Mouse (Mus musculus) A20 (cell line): Measurements from ENCODE around the gene Tcaf1.
A peak's percentile ranks its signal among the peaks of the same experiment; 100 is the strongest.

Experiments used
- DNase-seq: peaks from one replicate; pipeline ENCODE4 v3.0.0-alpha.2; 2011; ENCODE audit warnings: low read depth, low spot score

Gene Tcaf1

DNA sequence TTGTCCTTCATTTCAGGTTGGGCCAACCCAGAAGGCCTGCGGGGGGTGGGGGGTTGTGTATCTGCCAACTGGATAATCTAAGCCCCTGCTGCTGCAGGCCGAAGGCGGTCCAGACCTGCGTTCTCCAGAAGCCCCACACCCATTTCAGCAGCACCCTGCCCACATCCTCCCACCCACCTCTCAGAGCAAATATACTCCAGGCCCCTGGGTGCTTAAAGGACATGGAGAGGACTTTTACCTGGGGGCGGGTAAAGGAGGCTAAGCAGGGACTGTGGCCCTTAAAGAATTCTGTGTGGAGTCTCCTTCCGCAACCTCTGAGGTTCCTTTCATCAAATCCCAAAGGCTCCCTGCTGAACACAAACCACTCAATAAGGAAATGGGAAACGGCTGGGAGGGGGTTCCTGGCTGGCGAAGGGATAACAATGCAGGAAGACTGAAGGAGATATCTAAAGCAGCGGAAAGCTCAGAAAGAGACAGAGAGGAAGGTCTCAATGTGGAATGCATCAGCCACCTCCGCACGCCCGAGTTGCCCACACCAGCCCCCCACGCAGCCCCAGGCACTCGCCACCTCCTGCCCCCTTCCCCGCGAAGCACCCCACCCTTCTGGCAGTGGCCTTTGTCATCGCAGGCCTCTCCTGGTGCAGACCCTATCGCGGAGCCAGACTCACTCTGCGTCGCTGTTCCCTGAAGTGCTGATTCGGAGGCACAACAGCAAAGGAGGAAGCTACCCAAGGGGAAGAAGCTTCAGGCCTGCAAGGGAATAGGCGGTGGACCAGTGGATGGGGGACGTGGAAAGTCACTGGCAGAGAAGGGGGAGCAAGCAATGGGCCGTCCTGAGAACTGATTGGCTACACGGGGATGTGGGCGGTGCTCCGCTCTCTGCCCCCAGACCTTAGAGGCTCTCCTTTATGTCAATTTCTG is at the start of gene Tcaf1:
TSS of gene Tcaf1 (minus strand) at position 798 of the 921 bp plus-strand sequence.
- no peak for DNase-seq

DNA sequence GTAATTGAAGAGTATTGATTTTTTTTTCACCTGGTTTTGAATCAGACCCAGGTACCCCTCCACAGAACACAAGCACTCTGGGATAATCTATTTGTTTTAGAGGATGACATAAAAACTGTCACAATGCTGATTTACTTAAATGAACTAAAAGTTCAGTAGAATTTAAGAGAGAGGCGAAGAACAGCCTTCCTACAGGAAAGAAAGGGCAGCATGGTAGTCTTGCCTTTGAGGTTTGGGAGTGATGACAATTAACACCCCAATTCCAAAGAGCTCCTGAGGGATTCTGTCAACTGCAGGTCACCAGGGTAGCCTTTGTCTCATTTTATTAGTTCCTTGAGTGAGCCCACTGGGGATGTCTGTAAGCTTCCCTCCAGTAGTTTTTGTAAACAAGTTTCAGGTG is 46.2 kb upstream of the Tcaf1 start, which contains the start of gene Olfr38:
TSS of gene Olfr38 (plus strand) at position 301 of the 400 bp plus-strand sequence.
- DNase-seq, result no peak

DNA sequence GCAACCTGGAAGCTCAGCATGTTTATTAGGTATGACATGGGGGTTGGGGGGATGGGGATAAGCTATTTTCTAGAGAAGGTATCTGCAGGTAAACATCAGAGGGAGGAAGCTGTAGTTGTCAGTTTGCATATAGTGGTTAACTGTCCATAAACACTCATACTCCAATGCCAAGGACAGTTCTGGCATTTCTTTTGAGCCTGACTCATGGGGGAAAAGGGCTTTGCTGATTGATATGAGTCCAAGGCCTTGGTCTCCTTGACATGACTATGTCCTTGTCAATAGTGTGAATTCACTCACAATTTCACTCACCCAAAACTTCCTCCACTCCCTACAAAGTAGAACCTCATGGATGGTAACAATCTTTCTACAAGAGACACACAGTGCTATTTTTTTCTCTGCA is 38.0 kb upstream of the Tcaf1 start:
- no peak for DNase-seq

DNA sequence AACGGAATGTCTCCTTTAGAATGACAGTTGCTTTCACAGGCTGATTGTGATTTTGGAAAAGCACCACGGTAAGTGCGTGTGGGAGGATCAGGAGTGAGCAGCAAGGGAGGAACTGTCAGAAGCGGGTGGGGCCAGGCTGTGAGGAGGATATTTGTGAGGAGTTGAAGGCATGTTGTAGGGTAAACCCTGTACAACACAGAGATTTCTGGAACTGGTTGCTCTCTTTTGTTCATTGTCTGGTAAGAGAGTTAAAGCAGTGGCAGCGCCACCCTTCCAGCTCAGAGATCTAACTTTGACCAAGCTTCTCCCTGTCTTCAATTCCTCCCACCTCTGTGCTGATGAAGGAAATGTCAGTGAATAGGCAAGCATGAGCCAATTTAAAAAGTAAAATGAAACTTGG is 32.4 kb upstream of the Tcaf1 start:
- no peak for DNase-seq

DNA sequence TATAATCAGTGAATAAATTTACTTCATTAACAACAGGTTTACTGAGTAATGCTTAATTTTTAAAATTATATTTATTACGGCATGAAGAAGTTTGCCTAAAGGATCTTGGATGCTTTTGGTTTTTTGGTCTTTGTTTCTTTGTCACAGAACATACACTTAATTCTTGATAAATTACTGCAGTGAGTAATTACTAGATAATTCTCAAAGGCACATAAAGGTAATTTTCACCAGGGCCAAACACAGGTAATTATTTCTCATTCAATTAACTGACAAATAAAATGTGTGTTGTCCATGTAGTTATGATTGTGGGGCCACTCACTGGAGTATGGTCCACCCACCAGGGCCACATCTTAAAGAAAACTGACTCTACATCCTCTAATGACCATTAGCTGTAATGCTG is 29.2 kb upstream of the Tcaf1 start, which contains the start of gene Olfr453:
TSS of gene Olfr453 (plus strand) at position 301 of the 400 bp plus-strand sequence.
- no peak for DNase-seq

DNA sequence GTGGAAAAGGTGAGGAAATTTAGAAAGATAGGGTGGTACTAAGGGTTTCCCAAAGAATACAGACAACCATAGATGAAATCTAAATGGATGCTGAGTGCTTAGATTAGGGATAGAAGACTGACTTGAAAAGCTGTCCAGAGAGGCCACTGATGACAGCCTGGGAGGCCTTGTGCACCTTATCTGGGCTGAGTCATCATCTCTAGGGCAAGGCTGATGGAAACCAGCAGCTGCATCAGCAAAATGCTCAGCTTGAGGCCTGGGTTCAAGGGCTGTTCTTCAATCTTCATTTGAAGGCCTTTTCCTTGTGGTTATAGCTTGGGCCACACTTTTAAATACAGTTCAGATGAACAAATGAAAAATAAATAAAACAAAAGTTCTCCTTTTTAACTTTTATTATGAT is 8.1 kb upstream of the Tcaf1 start:
- DNase-seq, result no peak

DNA sequence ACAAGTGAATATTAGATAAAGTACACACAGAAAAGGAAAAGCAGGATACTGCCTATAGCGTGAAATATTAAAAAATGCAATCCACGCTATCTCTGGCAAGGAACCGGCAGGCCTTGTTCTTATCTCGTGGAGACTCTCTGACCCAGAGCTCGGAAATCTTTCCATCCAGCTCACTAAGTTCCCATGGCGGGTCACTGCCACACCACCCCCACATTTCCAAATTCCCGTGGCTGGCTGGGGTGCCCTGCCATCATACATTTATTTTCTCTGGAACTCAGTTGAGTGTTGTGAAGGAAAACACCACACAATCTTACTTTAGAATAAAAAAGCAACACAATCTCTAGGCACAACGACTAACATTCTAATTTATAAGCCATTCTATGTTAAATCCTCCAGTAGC is 4.8 kb upstream of the Tcaf1 start:
- DNase-seq, result no peak

DNA sequence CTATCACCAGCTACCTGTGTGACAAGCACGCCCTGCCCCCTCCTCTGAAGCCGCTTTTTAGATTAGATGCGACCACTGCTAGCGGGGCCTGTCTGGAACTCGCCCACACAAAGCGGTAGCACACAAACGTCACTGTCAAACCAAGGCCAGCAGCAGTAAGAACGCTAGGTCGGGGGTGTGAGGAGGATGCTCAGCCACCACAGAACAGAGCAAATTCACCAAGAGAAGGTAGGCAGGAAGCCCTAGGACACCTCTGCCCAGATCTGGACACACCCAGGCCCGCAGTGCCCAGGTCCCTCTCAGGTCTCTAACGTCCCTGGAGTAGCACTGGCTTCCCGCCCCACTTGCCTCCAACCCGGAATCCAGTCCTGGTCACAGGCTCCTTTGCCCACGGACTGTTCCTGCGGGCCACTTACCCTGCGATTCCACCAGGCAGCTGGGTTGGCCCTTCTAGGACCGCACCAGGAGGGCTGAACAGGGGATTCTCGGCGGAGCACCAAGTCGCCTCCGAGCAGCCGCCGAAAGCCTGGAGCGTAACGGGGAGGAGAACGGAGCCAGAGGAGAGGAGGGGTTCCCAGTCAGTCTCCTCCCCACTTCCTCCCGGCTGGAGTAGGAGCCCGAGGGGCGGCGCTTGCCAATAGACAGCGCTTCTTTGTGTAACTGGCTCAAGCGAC is 17.2 kb downstream of the Tcaf1 start:
- no peak for DNase-seq

DNA sequence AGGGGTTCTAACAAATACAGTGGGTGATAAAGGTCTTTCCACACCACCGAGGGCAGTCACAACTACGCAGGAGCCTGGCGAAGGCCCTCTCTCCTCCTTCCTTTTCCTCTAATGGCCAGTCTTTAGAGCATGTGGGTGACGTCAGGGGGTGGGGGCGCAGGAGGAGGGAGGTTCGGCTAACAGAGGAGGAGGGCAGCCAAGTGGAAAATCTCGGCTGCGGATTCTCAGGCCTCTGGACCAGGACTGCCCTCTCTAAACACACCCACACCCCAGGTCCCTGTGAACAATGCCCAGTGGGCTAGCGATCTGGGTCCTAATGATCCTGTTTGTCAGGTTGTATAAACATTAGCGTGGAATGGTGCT is 17.8 kb downstream of the Tcaf1 start:
- DNase-seq, result no peak

DNA sequence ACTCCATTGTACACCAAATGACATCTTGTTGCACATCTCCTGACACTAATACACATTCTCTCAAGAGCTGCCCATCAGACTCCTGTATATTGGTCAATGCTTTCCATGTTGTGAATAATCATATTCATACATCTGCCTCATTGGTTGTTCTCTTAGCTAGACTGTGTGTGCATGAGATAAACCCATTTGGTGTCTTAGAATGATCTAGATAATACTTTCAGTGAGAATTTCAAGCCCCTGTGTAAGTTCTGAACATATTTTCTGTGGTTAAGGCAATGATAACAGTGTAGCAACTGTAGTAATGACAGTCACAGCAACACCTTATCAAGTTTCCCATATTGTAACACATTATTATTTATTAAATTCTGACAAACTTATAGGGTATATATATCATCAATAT is 20.1 kb downstream of the Tcaf1 start:
- DNase-seq, result no peak

DNA sequence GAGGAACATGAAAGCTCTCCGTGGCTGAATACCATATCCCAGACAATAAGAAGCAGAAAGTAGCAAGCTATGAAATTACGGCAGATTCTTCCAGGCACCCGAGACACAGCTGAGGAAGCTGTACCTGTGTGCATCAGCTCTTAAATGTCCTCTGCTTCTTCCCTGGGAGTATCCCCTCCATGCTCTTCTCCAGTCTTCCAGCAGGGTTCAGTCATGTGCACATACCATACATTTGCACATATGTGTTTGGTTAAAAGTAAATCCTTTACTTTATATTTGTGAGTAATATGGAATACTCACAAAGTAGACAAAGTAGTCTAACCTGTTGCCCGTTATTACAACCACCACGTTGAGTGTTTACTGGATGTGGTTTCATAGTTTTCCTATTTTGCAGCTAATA is 22.0 kb downstream of the Tcaf1 start:
- no peak for DNase-seq

DNA sequence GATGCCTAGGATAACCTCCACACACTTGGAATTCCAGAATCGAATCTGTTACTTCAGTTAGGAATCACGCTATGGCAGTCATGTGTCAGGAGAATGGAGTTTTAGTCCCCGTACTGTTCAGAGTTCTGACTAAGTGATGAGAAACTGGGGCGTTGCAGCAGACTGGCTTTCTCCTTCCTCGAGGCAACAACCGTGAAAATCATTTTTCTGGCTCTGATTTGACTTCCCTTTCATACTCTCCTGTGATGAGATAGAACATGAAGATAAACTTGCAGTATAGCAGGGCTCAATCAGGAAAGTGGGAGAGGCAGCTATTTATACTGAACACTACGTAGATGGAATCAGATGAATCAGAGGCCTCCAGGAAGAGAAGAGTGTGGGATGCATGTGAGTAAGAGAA is 29.8 kb downstream of the Tcaf1 start:
- DNase-seq, result no peak

DNA sequence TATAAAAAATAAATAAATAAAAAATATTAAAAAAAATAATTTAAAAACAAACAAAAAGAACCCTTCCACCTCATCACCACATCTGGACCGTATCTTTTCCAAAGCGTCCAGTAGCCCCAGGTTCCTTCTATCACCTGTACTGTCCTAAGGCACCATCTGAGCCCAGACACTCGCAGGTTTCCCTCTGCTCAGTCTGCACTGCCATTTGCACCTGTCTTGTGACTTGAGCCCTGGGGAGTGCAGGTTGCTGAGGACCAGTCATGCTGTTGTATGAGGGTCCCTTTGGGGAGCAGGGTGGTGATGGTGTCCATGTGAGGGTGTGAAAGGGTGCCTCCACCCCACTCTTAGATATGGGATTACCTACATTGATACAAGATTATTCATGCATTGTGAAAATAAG is 33.9 kb downstream of the Tcaf1 start:
- no peak for DNase-seq

DNA sequence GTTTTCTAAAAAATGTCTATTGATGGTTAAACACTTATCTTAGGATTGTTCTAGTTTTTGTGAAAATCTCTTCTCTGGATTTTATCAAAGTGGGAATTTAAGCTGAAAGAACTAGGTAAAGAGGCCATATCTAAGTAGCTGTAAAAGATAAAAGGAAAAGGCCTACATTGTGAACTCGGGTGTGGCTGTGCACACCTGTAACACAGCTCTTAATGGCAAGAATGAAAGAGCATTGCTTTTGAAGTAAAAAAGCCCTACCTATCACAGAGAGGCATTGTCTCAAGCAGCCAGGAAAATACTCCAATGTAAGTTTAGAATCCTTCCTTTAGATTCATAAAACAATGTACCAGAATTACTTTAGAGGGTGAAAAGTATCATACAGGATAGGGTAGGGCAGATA is 38.1 kb downstream of the Tcaf1 start:
- no peak for DNase-seq

DNA sequence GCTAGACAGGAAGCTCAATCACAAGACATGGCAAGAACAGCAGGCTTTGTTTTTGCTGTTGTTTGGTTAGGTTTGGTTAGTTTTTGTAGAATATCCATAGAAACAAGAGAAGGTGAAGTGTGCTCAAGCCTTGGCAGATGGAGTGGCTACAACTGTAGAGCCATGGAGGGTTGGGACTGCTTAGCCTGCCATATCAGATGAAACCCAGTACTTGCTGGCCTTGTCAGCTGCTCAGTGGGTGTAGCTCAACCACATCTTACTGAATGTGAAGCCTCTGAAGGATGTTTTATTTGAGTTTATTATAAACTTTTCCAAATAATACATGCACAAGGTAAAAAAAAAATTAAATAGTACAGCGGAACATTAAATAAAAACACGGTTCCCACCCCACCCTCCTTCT is 42.2 kb downstream of the Tcaf1 start:
- no peak for DNase-seq

DNA sequence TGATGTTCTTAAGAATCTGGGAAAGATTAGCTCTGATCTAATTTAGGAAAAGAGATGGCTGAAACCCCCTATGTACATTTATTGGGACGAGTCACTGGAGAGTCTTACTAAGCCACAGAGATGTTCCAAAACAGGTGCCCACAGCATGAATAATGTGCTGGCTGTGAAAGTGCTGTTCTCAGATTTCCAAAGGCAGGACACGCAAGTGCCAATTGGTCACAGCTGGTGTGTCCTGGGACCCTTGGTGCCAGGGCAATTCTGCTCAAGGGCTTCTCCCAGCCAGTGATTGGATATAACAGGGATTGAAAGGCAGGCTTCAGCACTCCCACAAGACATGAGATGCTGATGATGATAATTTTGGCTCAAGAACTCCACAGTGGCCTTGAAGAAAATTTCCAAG is 48.1 kb downstream of the Tcaf1 start:
- DNase-seq, result no peak

DNA sequence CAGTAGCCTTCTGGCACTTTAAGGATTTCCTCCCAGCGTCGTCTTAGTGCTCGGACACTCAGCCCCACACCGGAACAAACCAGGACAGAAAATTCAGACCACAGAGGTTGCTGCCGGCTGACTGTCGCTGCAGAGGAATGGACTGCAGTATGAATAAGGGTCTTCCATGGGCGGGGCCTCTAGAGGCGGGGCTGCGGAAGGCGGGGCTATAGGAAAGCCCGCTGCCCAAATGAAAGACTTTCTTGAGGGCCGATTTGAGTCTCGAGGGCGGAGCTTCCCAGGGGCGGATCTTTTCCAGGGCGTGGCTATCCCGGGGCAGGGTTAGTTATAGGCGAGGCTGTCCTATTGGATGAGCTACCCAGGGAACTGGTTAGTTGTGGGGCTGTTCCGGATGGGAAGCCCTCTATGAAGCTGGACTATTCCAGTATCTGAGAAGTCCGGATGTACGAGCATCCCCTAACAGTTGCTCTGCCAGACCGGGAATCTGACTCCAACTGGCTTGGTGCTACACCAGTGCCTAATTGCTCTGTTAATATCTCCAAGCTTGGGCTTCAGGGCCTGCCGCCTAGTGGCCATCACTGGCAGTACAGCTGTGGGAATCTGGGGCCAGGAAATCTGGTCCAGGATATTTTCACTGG is 64.9 kb downstream of the Tcaf1 start, which contains the start of gene Tcaf2:
TSS of gene Tcaf2 (minus strand) at position 343 of the 638 bp plus-strand sequence.
- peak; percentile 11 for DNase-seq

DNA sequence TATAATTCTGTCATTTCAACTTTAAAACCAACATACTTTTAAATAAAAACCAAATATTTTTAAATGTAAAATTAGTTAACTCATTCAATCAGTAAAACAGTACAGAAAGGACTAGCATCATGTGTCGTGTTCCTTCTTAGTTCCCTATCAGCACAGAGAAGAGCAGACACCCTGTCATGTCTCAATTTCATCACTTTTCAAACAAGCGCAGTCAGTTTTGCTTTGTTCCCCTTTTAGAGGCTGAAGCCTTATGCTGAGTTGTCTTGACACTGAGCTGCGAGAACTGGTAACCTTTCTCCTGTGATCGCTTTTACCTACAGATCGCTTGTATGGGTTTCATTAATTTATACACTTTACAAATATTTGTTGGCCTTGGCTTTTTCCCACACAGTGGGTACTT is 75.5 kb downstream of the Tcaf1 start:
- DNase-seq, result no peak

DNA sequence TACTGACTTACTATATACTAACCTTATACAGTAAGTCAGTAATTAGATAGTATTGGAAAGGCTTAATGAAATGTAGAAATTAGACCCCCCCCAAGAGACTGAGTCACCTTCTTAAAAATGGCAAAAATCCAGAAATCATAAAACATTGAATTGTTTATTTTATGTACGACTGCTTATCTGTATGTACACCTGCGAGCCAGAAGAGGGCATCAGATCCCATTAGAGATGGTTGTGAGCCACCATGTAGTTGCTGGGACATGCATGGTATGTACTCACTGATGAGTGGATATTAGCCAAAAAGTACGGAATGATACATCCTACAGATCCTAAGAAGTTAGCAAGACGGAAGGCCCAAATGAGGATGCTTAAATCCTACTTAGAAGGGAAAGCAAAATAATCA is 78.5 kb downstream of the Tcaf1 start:
- no peak for DNase-seq
